Mouse (Mus musculus) limb, embryonic 15.5 days (tissue): ENCODE data around the gene Dapl1. TPM values are rescaled to one million over a fixed set of nuclear protein-coding genes. Genes with fewer than 3 reads are reported as not detected.
A peak's percentile ranks its signal among the peaks of the same experiment; 100 is the strongest.

ENCODE experiments used
- ATAC-seq: fragments of 200-750 bp; cut with Nextera tagmentation; 2 replicates; pipeline ENCODE4 v1.8.0; 2017; ENCODE audit warnings: low read depth, moderate TSS enrichment; ENCODE audit not compliant: insufficient number of reproducible peaks, low FRiP score, low TSS enrichment
- H3K27ac ChIP-seq: fragments of 300-500 bp; sonication (generic); 2 replicates; pipeline ENCODE4 v1.5.1; 2015; ENCODE audit warnings: moderate library complexity, mild to moderate bottlenecking, inconsistent platforms
- H3K27me3 ChIP-seq: fragments of 300-500 bp; sonication (generic); 2 replicates; pipeline ENCODE4 v1.6.1; 2015; ENCODE audit warnings: inconsistent platforms
- H3K36me3 ChIP-seq: fragments of 300-500 bp; sonication (generic); 2 replicates; pipeline ENCODE4 v1.6.1; 2015; ENCODE audit warnings: inconsistent platforms
- H3K4me1 ChIP-seq: fragments of 300-500 bp; sonication (generic); 2 replicates; pipeline ENCODE4 v1.6.1; 2015; ENCODE audit warnings: inconsistent platforms
- H3K4me2 ChIP-seq: fragments of 300-500 bp; sonication (generic); 2 replicates; pipeline ENCODE4 v1.6.1; 2015; ENCODE audit warnings: mild to moderate bottlenecking, inconsistent platforms
- H3K4me3 ChIP-seq: fragments of 300-500 bp; sonication (generic); 2 replicates; pipeline ENCODE4 v1.5.1; 2015; ENCODE audit warnings: mild to moderate bottlenecking, inconsistent platforms
- H3K9ac ChIP-seq: fragments of 300-500 bp; sonication (generic); 2 replicates; pipeline ENCODE4 v1.6.1; 2015; ENCODE audit warnings: inconsistent platforms
- H3K9me3 ChIP-seq: fragments of 300-500 bp; sonication (generic); 2 replicates; pipeline ENCODE4 v1.6.1; 2016; ENCODE audit warnings: inconsistent platforms
- WGBS: fragments of 180-500 bp; shearing (Covaris S2); methylation state at CpG from one replicate; pipeline ENCODE4 v1.1.7; 2015; 5-methylcytosine and 5-hydroxymethylcytosine counted together
- polyA plus RNA-seq: library from polyadenylated mRNA; unstranded; fragments of >200 nt; fragmentation: Nextera tagmentation; extraction: Ambion mirVana; gene quantifications from 2 replicates; pipeline ENCODE4 v1.2.1, GENCODE M21; 2015

Gene Dapl1
- polyA plus RNA-seq, 1 experiment from 2014 or later: 6.0 TPM

- no peak overlapping the region for H3K27ac ChIP-seq
- no peaks in the 10 kb centered on the region for H3K36me3 ChIP-seq
- no peaks in the 10 kb centered on the region for H3K4me1 ChIP-seq
- 62% methylated on average over 4 of the region's 4 CpGs for WGBS
- no peak overlapping the region for H3K4me3 ChIP-seq
- H3K9ac ChIP-seq: no peak overlapping the region
- no peak overlapping the region for H3K4me2 ChIP-seq
- no peaks in the 10 kb centered on the region for H3K27me3 ChIP-seq
- ATAC-seq: no peak
- no peaks in the 10 kb centered on the region for H3K9me3 ChIP-seq
Observed at GRCm38 (mm10) chr2:59485657-59486056, 1.2 kb downstream of the Dapl1 start.

- ATAC-seq: no peak
- Histone ChIP-seq H3K4me2 (no peak overlapping the region), H3K9me3 (no peaks in the 10 kb centered on the region), H3K9ac (no peak overlapping the region), H3K27ac (no peak overlapping the region), H3K4me3 (no peak overlapping the region), H3K36me3 (no peaks in the 10 kb centered on the region), H3K27me3 (no peaks in the 10 kb centered on the region), H3K4me1 (no peaks in the 10 kb centered on the region)
- 70% methylated on average over 6 of the region's 6 CpGs for WGBS
Observed at GRCm38 (mm10) chr2:59486196-59486845, 1.9 kb downstream of the Dapl1 start.

DNA sequence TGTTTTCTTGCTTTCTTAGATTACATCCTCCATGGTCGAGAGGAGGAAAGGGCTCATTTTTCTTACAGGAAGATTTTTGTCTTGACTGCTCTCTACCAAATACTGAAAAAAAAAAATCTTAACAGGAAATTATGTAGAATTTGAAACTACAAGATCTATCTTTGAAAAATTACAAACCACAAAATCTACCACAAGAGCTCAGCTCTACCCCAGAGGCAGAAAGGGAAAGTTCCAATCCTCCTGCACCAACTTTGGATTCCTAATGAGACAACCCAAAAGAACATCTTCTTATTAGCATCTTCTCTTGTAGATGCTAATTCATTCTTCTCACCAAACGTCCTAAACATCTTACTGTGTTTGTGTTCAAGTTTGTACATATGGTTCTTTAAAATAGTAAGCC lies 3.8 kb downstream of the Dapl1 start:
- Histone ChIP-seq H3K27ac (no peak overlapping the region), H3K9ac (no peak overlapping the region), H3K4me3 (no peak overlapping the region), H3K36me3 (no peaks in the 10 kb centered on the region), H3K27me3 (no peaks in the 10 kb centered on the region), H3K9me3 (no peaks in the 10 kb centered on the region), H3K4me1 (no peaks in the 10 kb centered on the region), H3K4me2 (no peak overlapping the region)
- ATAC-seq: no peak
- WGBS: 65% methylated on average over 2 of the region's 2 CpGs

DNA sequence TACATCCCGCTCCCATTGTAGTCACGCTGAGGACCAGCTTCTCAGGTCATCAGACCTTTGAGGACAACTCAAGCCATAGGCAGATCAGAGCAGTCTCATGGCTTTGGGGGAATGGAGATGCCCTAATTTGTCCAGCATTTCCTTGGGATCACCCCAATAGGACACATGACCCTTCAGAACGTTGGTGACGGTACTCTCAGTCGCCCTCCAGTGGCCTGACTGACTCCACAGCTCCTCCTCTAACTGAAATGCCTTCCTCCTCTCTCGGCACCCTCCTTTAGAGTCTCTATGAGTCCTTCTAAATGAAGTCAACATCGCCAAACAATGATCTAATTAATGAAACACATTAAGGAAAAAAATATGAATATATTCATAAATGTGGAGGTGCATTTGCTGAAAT lies 5.9 kb downstream of the Dapl1 start:
- no peak for ATAC-seq
- 73% methylated on average over 7 of the region's 7 CpGs for WGBS
- H3K9ac ChIP-seq: no peak overlapping the region

GRCm38 (mm10) chr2:59493445-59494085 lies 9.1 kb downstream of the Dapl1 start:
- no peak overlapping the region for H3K9ac ChIP-seq
- ATAC-seq: no peak
- no peak overlapping the region for H3K4me2 ChIP-seq
- H3K4me3 ChIP-seq: no peak overlapping the region
- no peaks in the 10 kb centered on the region; the same call in 1 of the 2 replicates for H3K4me1 ChIP-seq
- WGBS: 26% methylated on average over 13 of the region's 13 CpGs
- no peaks in the 10 kb centered on the region for H3K36me3 ChIP-seq
- H3K27me3 ChIP-seq: no peaks in the 10 kb centered on the region
- no peak overlapping the region for H3K27ac ChIP-seq
- no peaks in the 10 kb centered on the region for H3K9me3 ChIP-seq

More for the DNA sequence above, 5.9 kb downstream of the Dapl1 start:
- Histone ChIP-seq H3K36me3 (no peaks in the 10 kb centered on the region), H3K4me2 (no peak overlapping the region), H3K4me1 (no peaks in the 10 kb centered on the region; the same call in 1 of the 2 replicates), H3K27me3 (no peaks in the 10 kb centered on the region), H3K27ac (no peak overlapping the region), H3K9me3 (no peaks in the 10 kb centered on the region), H3K4me3 (no peak overlapping the region)

DNA sequence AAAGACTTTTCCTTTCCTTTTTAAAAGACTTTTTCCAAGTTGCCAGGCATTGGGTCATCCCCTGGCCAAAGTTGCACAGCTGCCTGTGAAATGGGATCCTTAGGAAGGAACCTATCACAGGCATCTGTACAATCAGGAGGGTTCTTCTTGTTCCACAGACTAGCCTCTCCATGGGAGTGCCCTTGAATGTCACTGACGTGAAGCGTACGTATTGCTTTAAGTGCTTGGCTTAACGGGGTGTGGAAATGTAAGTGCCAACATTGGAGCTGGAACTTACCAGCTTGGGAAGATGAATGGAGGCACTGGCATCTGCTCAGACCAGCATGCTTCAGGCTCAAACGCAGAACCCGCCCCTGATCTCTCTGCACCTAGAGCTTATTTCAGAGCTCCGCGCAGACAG lies 14.7 kb downstream of the Dapl1 start:
- Histone ChIP-seq H3K4me3 (no peak overlapping the region), H3K36me3 (no peaks in the 10 kb centered on the region), H3K9me3 (no peaks in the 10 kb centered on the region), H3K4me1 (no peaks in the 10 kb centered on the region), H3K4me2 (no peak overlapping the region), H3K27me3 (no peaks in the 10 kb centered on the region), H3K9ac (no peak overlapping the region), H3K27ac (no peak overlapping the region)
- ATAC-seq: no peak
- 70% methylated on average over 8 of the region's 8 CpGs for WGBS

- Histone ChIP-seq H3K4me1 (no peaks in the 10 kb centered on the region), H3K27ac (no peak overlapping the region), H3K36me3 (no peaks in the 10 kb centered on the region), H3K4me2 (no peak overlapping the region), H3K9ac (no peak overlapping the region), H3K4me3 (no peak overlapping the region), H3K9me3 (no peaks in the 10 kb centered on the region), H3K27me3 (no peaks in the 10 kb centered on the region)
- WGBS: 58% methylated on average over 2 of the region's 2 CpGs
- no peak for ATAC-seq
Observed at GRCm38 (mm10) chr2:59499717-59500116, 15.3 kb downstream of the Dapl1 start.

DNA sequence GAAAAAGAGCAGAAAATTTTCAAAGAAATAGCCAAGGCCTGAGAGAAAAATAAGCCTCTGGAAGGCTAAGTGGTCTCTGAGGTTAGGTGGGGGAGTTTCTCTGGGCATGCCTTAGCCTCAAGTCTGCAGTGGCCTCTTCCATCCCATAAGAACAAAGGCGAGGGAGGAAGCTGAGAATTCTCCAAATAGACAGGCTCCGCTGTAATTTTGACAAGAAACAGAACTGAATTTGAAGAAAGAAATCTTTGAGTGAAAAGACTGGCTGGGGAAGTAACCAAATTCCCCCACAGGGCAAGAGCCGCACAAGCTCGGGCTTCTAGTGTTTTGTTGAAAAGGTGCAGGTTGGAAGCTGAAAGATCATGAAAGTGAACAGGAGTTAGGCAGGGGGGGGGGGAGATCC lies 24.6 kb downstream of the Dapl1 start:
- ATAC-seq: no peak
- no peak overlapping the region for H3K4me3 ChIP-seq
- 31% methylated on average over 4 of the region's 4 CpGs for WGBS
- no peaks in the 10 kb centered on the region for H3K36me3 ChIP-seq
- no peak overlapping the region for H3K4me2 ChIP-seq
- H3K27me3 ChIP-seq: no peaks in the 10 kb centered on the region
- peaks cover 12% of the 10 kb centered on the region; the same call in 1 of the 2 replicates for H3K4me1 ChIP-seq
- H3K27ac ChIP-seq: no peak overlapping the region
- no peak overlapping the region for H3K9ac ChIP-seq
- no peaks in the 10 kb centered on the region for H3K9me3 ChIP-seq

DNA sequence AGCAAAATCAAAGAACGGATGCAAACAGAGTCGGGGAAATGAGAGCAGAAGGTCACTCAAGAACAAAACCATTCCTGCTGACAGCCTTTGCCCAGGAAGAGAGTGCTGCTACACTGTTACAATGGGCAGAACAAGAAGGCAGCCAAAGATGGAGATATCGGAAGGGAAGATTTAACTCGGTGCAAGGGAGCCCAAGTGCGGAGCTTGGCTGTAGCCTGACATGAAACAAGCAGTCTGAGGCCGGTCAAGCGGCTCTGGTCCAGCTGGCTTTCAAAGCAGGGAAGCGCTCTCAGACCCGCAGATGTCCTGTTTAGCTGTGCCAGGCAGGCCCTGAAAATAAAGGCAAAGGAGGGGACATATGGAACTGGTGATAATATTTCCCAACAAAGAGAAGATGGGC lies 26.0 kb downstream of the Dapl1 start:
- ATAC-seq: no peak
- Histone ChIP-seq H3K4me3 (no peak overlapping the region), H3K36me3 (no peaks in the 10 kb centered on the region), H3K9me3 (no peaks in the 10 kb centered on the region), H3K9ac (no peak overlapping the region), H3K4me2 (no peak overlapping the region), H3K27ac (0 out of 2 replicates have a peak overlapping the region, but pooled peaks have one; percentile 14), H3K4me1 (peaks cover 12% of the 10 kb centered on the region; the same call in 1 of the 2 replicates), H3K27me3 (no peaks in the 10 kb centered on the region)
- WGBS: 43% methylated on average over 9 of the region's 9 CpGs

GRCm38 (mm10) chr2:59510882-59511281 lies 26.4 kb downstream of the Dapl1 start:
- Histone ChIP-seq H3K4me1 (peaks cover 12% of the 10 kb centered on the region; the same call in 1 of the 2 replicates), H3K4me3 (no peak overlapping the region), H3K36me3 (no peaks in the 10 kb centered on the region), H3K27me3 (no peaks in the 10 kb centered on the region), H3K9ac (no peak overlapping the region), H3K4me2 (no peak overlapping the region), H3K27ac (no peak overlapping the region), H3K9me3 (no peaks in the 10 kb centered on the region)
- 59% methylated on average over 6 of the region's 6 CpGs for WGBS
- ATAC-seq: no peak

DNA sequence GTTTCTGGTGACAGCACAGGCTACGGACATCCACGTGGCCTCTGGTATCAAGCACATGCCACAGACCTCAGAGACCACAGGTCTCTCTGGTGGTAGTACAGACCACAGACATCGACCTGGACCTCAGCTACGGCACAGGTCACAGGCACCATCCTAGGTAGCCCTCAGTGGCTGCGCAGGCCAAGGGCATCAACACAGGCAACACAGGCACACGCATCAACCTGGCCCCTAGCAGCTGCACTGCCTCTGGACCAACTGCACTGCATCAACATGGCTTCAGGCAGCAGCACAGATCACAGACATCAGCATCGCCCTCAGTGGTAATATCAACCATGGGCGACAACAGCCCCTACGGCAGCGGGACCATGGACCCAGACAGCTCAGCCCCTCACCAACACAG lies 36.2 kb downstream of the Dapl1 start:
- no peaks in the 10 kb centered on the region for H3K9me3 ChIP-seq
- no peak overlapping the region for H3K4me3 ChIP-seq
- WGBS: 94% methylated on average over 10 of the region's 10 CpGs
- H3K36me3 ChIP-seq: no peaks in the 10 kb centered on the region
- H3K27me3 ChIP-seq: no peaks in the 10 kb centered on the region
- H3K9ac ChIP-seq: no peak overlapping the region
- no peak overlapping the region for H3K4me2 ChIP-seq
- no peak for ATAC-seq
- H3K27ac ChIP-seq: no peak overlapping the region
- peaks cover 11% of the 10 kb centered on the region; the same call in 1 of the 2 replicates for H3K4me1 ChIP-seq

DNA sequence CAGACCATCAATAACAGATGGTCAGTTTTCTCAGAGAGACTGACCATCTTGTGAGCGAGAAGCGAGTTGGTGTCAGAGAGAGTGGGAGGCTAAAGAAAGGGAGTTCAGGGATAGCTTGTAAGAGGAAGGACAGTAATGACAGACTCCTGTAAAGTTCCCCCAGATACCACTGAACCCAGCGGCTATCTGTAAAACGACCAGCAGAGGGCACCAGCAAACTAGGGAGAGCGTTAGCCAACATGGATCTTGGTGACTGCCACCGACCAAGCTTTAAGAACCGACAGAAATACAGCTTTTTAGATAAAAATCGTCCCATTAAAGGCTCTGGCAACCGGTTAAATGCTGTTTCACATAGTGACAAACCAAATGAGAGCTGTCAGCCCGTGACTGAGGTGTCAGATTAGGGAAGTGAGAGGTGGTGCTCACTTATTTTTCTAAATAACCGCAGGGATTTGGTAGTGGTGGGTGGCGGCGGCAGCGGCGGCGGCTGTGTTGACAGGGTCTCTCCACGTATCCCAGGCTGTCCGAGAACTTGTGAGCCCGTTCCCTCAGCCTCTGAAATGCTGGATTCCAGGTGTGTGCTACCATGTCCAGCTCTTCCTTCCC lies 37.7 kb downstream of the Dapl1 start:
- Histone ChIP-seq H3K27me3 (no peaks in the 10 kb centered on the region), H3K4me1 (peaks cover 13% of the 10 kb centered on the region; the same call in 1 of the 2 replicates), H3K4me2 (peak overlapping the region; percentile 31), H3K4me3 (peak overlapping the region; percentile 15), H3K9ac (no peak overlapping the region), H3K9me3 (no peaks in the 10 kb centered on the region), H3K36me3 (no peaks in the 10 kb centered on the region), H3K27ac (no peak overlapping the region)
- WGBS: 14% methylated on average over 19 of the region's 19 CpGs
- no peak; the same call in 1 of the 2 replicates for ATAC-seq
